Mouse (Mus musculus) left cerebral cortex, adult 11 months (tissue): Measurements from ENCODE around the gene Slit2.

ENCODE experiments used
- DNase-seq: peaks from one replicate; pipeline ENCODE4 v3.0.0; 2022; ENCODE audit warnings: low spot score

Slit2 gene

DNA sequence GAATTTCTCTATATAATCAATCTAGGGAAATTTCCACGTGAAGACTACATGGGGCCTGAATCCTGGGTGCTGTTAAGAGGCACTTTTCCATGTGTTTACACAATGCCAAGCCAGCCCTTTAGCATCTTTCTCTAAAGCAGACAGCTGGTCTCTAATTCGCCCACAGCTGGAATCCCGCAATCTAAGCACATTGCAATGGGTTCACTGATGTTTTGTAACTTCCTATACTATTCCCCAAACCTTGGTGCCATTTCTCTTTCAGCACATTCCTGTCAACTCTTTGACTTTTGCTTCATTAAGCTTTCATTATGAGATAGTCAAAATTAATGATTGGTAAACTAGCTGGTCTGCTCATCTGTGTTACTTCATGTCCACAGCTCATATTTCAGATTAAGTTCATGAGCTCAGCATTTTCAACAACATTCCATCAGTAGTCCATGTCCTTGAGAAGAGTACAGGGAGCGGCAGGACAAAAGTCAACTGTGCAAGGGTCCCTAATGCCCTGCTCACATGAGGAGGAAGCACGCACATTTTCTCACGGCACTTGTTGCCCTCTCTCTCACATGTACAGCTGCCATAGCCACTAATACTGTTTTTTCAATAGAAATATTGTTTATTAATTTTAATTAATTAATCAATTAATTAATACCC is 247.6 kb downstream of the Slit2 start:
- no peak for DNase-seq

DNA sequence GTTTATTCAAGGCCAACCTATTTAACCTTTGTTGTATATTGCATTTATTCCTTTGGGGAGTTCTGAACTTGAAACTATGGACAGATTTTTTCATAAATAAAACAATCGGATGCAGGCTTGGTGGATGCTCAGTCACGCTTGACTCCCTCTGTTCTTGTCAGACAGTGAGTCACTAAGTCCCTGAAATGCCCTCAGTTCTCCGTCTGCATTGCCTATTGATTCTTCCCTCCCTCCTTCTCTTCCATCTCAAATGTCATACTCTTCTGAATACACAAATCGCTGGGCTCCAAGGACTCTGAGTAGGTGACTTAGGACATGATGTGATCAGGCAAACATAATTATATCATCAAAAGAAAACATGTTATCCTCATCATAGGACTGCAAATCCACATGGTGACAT is 251.8 kb downstream of the Slit2 start:
- no peak for DNase-seq

DNA sequence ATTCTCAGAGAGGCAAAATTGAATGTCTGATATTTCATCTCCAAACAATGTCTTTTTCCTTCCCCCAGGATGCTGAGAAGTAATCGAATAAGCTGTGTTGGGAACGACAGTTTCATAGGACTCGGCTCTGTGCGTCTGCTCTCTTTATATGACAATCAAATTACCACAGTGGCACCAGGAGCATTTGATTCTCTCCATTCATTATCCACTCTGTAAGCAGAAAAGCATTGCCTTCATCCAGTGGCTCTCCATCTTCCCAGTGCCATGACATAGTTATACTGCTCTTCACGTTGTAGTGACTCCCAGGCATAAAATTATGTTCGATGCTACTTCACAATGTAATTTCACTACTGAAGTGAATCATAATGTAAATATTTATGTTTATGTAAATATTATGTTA is 252.3 kb downstream of the Slit2 start:
- no peak for DNase-seq

DNA sequence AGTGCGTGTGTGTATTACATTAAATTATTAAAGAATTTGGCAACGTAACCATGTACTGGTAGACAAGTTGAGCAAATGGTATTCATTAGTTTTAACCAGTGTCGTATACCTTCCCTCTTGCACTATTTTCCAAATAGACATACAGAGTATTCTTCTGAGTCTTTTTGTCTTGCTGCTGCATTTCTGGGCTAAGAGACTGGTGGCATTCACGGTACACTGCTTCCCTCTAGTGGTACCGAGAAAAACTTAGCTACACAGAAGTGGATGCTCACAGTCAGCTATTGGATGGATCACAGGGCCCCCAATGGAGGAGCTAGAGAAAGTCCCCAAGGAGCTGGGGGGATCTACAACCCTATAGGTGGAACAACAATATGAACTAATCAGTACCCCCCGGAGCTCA is 257.8 kb downstream of the Slit2 start:
- peak; percentile 34 for DNase-seq

DNA sequence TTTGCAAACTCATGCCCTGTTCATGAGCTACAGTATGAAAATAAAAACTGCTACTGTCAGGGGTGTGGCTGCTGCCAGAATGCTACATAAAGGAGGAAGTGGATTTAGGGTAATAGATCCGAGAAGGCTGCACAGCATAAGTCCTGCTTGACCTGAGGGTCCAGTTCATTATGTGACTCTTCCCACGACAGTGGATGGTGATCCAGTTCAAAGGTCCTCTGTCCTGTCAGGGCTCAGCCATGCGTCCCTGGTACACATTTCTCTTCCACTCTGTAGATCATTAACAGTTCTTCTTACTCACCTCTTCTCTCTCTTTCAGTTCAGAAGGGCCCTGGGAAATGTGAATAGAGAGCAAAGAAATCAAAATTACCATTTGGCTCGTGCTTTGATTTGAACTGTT is 265.4 kb downstream of the Slit2 start:
- DNase-seq, result no peak

DNA sequence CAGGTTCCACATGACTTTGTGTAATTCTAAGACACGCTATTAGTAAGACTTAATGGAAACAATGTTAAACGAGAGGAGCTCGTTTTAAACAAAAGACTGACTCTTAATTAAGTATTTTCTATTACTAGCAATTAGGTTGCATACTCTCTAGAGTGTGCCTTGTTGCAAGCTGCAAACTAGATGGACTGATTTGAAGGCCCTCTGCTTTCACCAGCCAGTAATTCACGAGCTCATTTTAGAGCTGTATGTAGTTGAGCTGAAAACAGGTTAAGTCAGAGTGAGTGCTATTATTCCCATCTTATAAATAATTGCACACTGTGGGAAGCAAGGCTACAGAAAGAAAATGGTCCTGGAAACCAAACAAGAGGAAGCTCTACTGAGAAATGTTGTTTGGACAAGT is 294.6 kb downstream of the Slit2 start:
- DNase-seq, result no peak

DNA sequence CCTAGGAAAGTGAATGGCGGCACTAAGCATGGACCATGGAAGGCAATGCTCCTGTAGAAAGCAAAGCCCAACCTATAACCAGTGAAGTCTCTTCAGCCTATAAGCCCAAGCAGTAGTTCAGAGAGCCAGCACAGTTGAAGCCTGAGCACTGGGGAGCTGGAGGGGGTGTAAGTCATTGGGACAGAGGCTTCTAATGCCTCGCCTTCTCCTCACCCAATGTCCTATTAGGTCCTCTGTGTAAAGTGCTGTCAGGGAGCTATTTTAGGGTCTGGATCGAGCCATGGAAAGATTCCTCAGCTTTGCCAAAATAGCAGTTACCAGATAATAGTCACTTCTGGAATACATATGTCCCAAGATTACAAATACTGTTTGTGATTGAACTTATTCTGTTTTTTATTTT is 318.2 kb downstream of the Slit2 start:
- DNase-seq, result no peak

DNA sequence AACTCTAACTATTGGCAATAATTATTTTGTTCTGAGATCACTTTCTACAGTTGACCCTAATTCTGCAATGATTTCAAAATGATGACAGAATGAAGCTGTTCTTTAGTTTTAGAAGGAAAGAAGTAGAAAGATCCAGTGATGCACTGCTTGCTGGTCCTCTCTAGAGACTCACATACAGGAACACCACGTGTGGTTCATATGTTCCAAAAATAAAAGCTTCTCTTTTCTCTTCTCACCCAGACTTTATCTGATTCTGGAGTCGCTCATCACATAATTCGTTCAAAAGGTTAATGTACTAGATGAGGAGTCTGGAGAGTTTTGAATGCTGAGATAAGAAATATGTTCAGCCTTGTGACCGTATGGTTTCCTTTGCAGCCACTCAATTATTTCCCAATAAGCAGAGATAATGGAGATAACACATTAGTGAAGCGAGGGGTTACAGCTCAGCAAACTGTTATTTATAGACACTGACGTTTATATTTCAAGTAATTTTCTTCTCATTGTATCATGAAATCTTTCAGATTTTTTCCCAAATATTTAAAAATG is 332.2 kb downstream of the Slit2 start:
- DNase-seq, result no peak

DNA sequence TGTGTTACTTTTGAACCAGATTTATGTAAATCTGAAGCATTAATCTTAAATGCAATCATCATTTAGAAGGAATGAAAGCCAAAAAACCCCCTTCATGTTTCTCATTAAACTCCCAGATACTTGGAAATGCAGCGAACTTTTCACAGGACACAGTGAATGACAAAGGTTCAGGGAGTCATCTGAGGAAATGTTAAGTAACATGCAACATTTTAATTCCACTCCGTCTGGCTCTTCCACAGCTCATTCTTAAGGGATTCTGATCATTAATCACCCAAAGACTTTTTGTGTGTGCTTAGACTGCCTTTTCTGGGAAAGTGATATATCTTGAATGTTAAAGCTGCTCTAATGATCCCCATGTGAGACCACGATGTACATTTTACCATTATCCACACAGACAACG is 337.7 kb downstream of the Slit2 start:
- DNase-seq, result no peak

DNA sequence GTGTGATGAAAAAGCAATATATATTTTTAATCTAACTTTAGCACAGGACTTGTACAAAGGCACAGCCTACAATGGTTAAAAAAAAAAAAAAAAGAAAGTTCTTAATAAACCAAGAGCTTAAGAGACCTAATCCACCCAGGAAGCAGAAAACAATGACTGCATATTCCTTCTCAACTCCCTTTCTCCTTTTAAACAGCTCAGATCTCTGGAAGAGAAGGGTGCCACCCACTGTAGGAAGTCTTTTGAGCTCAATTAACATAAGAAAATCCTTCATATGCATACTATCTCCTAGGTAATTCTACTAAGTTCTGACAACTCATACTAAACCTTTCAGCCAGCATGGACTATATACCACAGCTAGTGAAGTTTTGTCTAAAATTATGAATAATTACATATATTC is 343.3 kb downstream of the Slit2 start:
- no peak for DNase-seq

DNA sequence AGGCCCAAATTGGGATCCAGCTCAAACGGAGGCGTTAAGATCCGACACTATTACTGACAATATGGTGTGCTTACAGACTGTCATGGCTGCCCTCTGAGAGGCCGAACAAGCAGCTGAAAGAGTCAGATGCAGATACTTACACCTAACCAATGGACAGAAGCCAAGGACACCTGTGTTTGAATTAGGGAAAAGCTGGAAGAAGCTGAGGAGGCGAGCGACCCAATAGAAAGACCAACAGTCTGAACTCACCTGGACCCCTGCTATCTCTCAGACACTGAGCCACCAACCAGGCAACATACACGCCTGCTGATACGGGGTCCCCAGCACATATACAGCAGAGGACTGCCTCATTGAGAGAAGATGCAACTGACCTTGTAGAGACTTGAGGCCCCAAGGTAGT is 344.7 kb downstream of the Slit2 start, which contains the start of gene 5730480H06Rik:
5730480H06Rik (plus strand) TSS at position 301 of the 400 bp plus-strand sequence.
- no peak for DNase-seq

DNA sequence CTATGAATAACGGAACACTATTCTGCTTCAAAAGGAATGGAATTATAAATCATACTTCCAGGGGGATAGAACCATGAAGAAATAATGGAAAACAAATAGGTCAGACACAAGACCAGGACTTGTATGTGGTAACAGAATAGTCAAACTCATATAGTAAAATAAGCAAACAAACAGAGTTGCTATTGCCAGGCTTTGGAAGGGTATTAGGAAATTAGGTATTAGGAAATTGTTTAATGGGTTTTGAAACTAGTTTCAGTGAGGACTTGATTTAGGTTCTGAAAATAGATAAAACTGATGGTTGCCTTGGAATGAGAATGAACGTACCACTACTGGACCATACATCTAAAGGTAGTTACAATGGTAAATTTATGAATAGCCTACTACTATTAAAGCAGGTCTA is 346.8 kb downstream of the Slit2 start:
- DNase-seq, result no peak

DNA sequence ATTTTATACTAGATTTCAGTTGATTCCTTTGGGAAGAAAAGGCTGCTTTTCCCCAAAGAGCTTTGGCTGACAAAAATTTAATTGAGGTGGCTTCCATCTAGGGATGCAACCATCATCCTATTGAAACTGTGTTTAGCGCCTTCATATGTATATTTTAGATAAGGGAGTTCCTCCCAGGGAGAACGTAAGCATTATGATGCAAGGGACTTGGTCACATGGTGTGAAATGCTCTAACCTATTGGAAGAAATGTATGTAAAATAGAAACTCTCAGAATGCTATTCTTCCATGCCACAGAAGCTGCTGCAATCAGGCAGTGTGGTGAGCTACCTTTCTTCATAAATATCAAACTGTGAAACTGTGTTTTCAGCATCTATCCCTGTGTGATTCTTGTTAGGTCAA is 347.9 kb downstream of the Slit2 start:
- DNase-seq, result no peak

DNA sequence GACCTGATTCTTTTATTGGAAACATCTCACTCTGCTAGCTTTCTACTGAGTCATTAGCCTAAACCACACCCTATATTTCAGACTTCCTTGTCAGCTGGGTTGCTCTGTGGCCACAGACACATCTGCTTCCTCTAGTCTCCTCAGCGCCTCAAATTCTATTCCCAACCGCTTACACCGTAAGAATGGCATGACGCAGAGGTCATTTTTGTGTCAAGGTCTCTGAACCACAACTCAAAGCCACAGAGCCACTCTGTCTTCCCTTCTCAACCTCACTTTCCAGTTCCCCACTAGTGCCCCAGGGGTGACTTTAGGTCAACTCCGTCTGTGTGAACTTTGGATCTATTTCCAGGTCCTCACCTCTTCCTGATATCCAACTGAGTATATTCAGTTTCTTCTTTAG is 348.5 kb downstream of the Slit2 start:
- DNase-seq, result no peak

DNA sequence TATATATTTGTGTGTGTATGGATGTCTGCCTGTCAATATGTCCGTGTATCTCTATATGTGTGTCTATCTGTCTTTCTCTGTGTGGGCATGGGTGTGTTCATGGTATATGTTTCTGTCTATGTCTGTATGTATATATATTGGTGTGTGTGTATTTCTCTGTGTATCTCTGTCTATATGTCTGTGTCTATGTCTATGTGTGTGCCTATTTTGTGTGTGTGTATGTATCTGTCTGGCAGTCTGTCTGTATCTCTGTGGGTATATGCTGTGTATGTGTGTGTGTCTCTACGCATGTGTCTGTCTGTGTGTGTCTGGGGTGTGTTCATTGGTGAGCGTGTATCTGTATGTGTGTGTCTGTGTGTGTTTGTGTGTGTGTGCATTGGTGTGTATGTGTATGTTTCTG is 350.5 kb downstream of the Slit2 start:
- DNase-seq, result no peak

DNA sequence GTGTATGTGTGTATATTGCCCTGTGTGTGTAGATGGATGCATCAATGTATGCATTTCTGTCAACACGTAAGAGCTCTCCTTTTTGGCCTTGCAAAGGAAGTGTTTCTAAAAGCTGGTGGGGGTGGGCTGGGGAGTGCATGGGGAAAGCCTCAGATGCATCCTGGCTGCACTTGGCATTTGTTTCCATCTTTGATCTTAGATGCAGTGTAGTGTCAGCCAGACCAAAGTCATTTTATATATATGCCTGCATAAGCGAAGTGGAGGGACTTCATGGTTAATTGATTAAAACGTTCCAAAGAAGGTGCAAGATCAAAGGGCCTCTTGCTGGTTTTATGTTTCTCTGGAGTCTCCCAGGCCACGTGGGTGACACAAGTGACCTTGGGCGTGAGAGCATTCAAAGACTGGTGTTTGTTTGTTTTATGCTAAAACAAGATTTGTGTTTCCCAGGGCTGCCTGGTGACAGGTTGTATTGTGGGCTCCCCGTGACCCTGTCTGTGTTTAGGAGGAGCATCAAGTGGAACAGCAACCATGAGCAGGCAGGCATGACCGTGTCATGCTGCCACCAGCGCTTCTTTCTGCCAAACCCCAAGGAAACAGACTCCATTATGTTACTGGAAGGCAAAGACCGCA is 351.1 kb downstream of the Slit2 start:
- DNase-seq, result no peak

DNA sequence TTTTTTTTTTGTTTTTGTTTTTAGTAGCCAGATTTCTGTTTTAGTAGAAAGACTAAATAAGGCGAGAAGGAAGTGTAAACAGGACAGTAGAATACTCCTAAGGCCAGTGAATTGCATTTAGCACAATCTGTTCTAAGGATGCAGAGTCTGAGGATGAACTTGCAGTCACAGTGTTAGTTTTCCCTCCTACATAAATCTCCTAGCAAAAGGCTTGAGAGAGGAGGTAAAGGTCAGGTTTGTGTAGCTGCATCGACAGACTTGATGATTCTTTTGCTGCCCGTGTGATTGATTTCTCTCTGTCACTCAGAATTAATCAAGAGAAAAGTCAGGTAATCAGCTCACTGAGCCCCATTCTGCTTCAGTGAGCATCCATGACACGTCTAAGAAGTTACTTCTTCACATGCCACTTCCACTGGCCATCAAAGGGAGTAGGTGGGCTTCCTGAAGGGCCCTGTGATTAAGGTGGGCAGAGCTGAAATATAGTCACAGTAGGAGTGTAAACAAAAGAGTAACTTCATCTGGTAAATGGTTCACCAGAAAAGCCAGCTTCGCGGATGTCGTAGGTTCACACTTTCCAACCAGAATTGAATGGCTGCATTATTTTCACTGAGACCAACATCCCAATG is 358.0 kb downstream of the Slit2 start:
- no peak for DNase-seq

DNA sequence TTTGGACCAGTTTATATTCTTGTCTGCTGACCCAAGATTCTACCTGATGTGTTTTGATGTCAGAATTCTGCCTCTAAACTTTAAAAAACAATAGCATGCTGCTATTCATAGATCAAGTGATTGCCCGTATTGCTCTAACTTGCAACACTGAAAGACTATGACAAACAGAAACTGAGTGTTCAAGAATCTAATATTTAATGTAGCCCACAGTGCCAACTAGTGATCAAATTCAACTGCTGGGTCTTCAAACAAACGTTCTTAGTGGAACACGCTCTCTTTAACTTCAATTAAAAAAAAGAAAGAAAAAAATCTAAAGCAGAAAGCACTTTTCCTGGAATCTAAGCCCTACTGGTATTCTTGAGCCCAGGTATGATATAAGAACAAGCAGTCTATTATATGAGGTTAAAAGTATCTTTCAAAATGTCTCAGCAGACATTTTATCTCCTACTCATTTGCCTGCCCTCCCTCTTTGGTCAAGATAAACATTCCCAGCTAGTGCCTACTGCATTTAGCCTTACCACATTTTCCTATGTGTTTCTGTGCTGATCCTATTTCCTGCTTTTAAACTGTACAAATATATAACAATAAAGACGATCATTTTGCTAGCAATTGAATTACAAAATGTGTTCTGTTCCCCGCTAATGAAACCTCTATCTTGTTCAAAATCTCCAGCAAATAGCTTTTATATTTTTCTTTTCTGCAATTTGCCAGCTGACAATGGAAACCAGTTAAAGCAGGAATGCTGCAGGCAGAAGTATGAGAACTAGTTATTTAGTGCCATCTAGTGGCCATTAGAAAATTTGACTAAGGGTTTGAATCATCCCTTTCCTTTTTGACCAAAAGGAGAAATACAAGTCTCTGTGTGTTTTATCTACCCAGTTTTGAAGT is 362.4 kb downstream of the Slit2 start:
- DNase-seq, result peak; percentile 12

DNA sequence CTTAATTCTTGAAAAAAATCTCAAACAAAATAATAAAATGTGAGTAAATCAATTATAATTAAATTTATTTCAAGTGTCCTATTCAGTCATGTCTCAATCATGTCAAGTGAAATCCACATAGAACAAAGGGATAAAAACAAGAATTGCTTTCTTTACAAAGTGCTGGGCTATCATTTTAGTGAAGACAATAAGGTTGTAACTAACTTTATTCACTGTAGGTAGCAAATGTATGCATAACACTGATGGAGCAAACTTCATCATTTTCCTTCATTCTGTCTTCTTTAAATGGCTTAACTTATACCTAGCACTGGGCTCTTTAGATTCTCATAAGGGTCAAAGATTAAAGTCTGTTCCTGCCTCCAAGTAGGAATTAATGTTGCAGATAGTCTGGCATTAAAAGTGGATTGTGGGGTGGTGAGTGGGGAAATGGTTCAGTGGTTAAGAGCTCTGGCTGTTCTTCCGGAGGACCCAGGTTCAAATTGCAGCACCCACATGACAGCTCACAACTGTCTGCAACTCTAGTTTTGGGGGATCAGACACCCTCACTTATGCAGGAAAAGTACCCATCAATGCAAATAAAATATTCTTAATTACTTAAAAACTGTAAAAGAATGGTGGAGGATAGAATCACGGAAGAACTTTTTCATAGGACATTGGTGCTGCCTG is 363.2 kb downstream of the Slit2 start:
- no peak for DNase-seq

DNA sequence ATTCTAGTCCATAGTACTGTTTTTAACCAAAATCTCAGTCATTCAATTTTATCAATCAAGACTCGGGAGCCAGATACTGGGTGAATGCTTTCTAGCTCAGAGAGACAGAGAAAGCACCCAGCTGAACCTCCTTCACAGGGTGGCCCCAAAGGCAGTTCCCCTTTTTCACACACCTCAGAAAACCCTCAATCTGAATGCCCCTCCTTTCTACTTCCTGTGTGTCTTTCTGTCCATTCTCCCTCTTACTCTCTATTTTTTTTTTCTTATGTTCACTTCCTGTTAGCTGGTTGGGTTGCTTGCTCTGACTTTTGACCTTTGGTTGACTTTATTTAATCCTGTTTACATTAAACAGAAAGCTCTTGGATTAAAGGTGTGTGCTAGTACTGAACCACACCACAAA is 366.4 kb downstream of the Slit2 start:
- no peak for DNase-seq
